Mouse (Mus musculus): ENCODE data around the gene Grtp1. TPM values are rescaled to one million over a fixed set of nuclear protein-coding genes. Genes with fewer than 3 reads are reported as not detected.

Gene Grtp1
- polyA plus RNA-seq, 1 experiment: 1.7 TPM

GRCm38 (mm10) chr8:13174811-13175210 is 25.6 kb downstream of the Grtp1 start:
- peaks cover 51% of the 10 kb centered on the region for H3K36me3 ChIP-seq (ENCODE audit: control insufficient read depth, insufficient read depth, low read length)
- 93% methylated on average over 4 of the region's 4 CpGs for WGBS
- H3K27me3 ChIP-seq (ENCODE audit: control insufficient read depth, insufficient read depth, low read length): no peaks in the 10 kb centered on the region
- H3K4me1 ChIP-seq (replicated peaks; ENCODE audit: control insufficient read depth, insufficient read depth, low read length): no peaks in the 10 kb centered on the region
- H3K27ac ChIP-seq (ENCODE audit: control insufficient read depth, insufficient read depth, low read length): no peak overlapping the region
- no peak for TF ChIP-seq CTCF (IDR thresholded peaks at IDR 0.05; ENCODE audit: borderline replicate concordance, control insufficient read depth, extremely low read depth, insufficient read depth, low read length, poor library complexity)
- TF ChIP-seq POLR2A (IDR thresholded peaks at IDR 0.05; ENCODE audit: control insufficient read depth, extremely low read depth, insufficient read depth, low read length, poor library complexity): no peak
- no peak for DNase-seq
- no peak overlapping the region for H3K4me3 ChIP-seq (ENCODE audit: control insufficient read depth, insufficient read depth, low read length)

GRCm38 (mm10) chr8:13174305-13174704 is 26.1 kb downstream of the Grtp1 start:
- WGBS: 99% methylated on average over 4 of the region's 4 CpGs
- peaks cover 51% of the 10 kb centered on the region for H3K36me3 ChIP-seq (ENCODE audit: control insufficient read depth, insufficient read depth, low read length)
- TF ChIP-seq POLR2A (IDR thresholded peaks at IDR 0.05; ENCODE audit: control insufficient read depth, extremely low read depth, insufficient read depth, low read length, poor library complexity) (no peak), CTCF (IDR thresholded peaks at IDR 0.05; ENCODE audit: borderline replicate concordance, control insufficient read depth, extremely low read depth, insufficient read depth, low read length, poor library complexity) (no peak)
- no peaks in the 10 kb centered on the region for H3K27me3 ChIP-seq (ENCODE audit: control insufficient read depth, insufficient read depth, low read length)
- no peak for DNase-seq
- no peak overlapping the region for H3K27ac ChIP-seq (ENCODE audit: control insufficient read depth, insufficient read depth, low read length)
- no peak overlapping the region for H3K4me3 ChIP-seq (ENCODE audit: control insufficient read depth, insufficient read depth, low read length)
- no peaks in the 10 kb centered on the region for H3K4me1 ChIP-seq (replicated peaks; ENCODE audit: control insufficient read depth, insufficient read depth, low read length)

GRCm38 (mm10) chr8:13170510-13170909 is 29.9 kb downstream of the Grtp1 start:
- peaks cover 61% of the 10 kb centered on the region for H3K36me3 ChIP-seq (ENCODE audit: control insufficient read depth, insufficient read depth, low read length)
- H3K4me1 ChIP-seq (replicated peaks; ENCODE audit: control insufficient read depth, insufficient read depth, low read length): no peaks in the 10 kb centered on the region
- H3K27me3 ChIP-seq (ENCODE audit: control insufficient read depth, insufficient read depth, low read length): no peaks in the 10 kb centered on the region
- DNase-seq: no peak
- no peak overlapping the region for H3K4me3 ChIP-seq (ENCODE audit: control insufficient read depth, insufficient read depth, low read length)
- WGBS: 63% methylated on average over 1 of the region's 1 CpGs
- TF ChIP-seq CTCF (IDR thresholded peaks at IDR 0.05; ENCODE audit: borderline replicate concordance, control insufficient read depth, extremely low read depth, insufficient read depth, low read length, poor library complexity) (no peak), POLR2A (IDR thresholded peaks at IDR 0.05; ENCODE audit: control insufficient read depth, extremely low read depth, insufficient read depth, low read length, poor library complexity) (no peak)
- H3K27ac ChIP-seq (ENCODE audit: control insufficient read depth, insufficient read depth, low read length): no peak overlapping the region

- TF ChIP-seq CTCF (IDR thresholded peaks at IDR 0.05; ENCODE audit: borderline replicate concordance, control insufficient read depth, extremely low read depth, insufficient read depth, low read length, poor library complexity): no peak
- Histone ChIP-seq H3K27me3 (ENCODE audit: control insufficient read depth, insufficient read depth, low read length) (no peaks in the 10 kb centered on the region), H3K4me3 (ENCODE audit: control insufficient read depth, insufficient read depth, low read length) (no peak overlapping the region), H3K36me3 (ENCODE audit: control insufficient read depth, insufficient read depth, low read length) (peaks cover 21% of the 10 kb centered on the region), H3K4me1 (replicated peaks; ENCODE audit: control insufficient read depth, insufficient read depth, low read length) (no peaks in the 10 kb centered on the region; the same call in 1 of the 2 replicates), H3K27ac (ENCODE audit: control insufficient read depth, insufficient read depth, low read length) (no peak overlapping the region)
- 94% methylated on average over 5 of the region's 5 CpGs for WGBS
- no peak for DNase-seq
These were observed 36.1 kb downstream of the Grtp1 start for GRCm38 (mm10) chr8:13164361-13164760.

GRCm38 (mm10) chr8:13163563-13163962 is 36.9 kb downstream of the Grtp1 start:
- 85% methylated on average over 1 of the region's 1 CpGs for WGBS

GRCm38 (mm10) chr8:13162098-13162497 is 38.3 kb downstream of the Grtp1 start:
- Histone ChIP-seq H3K4me1 (replicated peaks; ENCODE audit: control insufficient read depth, insufficient read depth, low read length) (peaks cover 3% of the 10 kb centered on the region), H3K27ac (ENCODE audit: control insufficient read depth, insufficient read depth, low read length) (no peak overlapping the region), H3K36me3 (ENCODE audit: control insufficient read depth, insufficient read depth, low read length) (peaks cover under 1% of the 10 kb centered on the region; the same call in 1 of the 2 replicates), H3K4me3 (ENCODE audit: control insufficient read depth, insufficient read depth, low read length) (no peak overlapping the region), H3K27me3 (ENCODE audit: control insufficient read depth, insufficient read depth, low read length) (no peaks in the 10 kb centered on the region)
- WGBS: 85% methylated on average over 6 of the region's 6 CpGs
- TF ChIP-seq POLR2A (IDR thresholded peaks at IDR 0.05; ENCODE audit: control insufficient read depth, extremely low read depth, insufficient read depth, low read length, poor library complexity) (no peak), CTCF (IDR thresholded peaks at IDR 0.05; ENCODE audit: borderline replicate concordance, control insufficient read depth, extremely low read depth, insufficient read depth, low read length, poor library complexity) (no peak)
- DNase-seq: no peak

More at GRCm38 (mm10) chr8:13163563-13163962, 36.9 kb downstream of the Grtp1 start:
- Histone ChIP-seq H3K4me3 (ENCODE audit: control insufficient read depth, insufficient read depth, low read length) (no peak overlapping the region), H3K4me1 (replicated peaks; ENCODE audit: control insufficient read depth, insufficient read depth, low read length) (peaks cover 2% of the 10 kb centered on the region), H3K27ac (ENCODE audit: control insufficient read depth, insufficient read depth, low read length) (no peak overlapping the region), H3K36me3 (ENCODE audit: control insufficient read depth, insufficient read depth, low read length) (peaks cover 15% of the 10 kb centered on the region), H3K27me3 (ENCODE audit: control insufficient read depth, insufficient read depth, low read length) (no peaks in the 10 kb centered on the region)
- TF ChIP-seq POLR2A (IDR thresholded peaks at IDR 0.05; ENCODE audit: control insufficient read depth, extremely low read depth, insufficient read depth, low read length, poor library complexity) (no peak), CTCF (IDR thresholded peaks at IDR 0.05; ENCODE audit: borderline replicate concordance, control insufficient read depth, extremely low read depth, insufficient read depth, low read length, poor library complexity) (no peak)
- no peak for DNase-seq

- DNase-seq: no peak
- TF ChIP-seq POLR2A (IDR thresholded peaks at IDR 0.05; ENCODE audit: control insufficient read depth, extremely low read depth, insufficient read depth, low read length, poor library complexity): no peak
- TF ChIP-seq CTCF (IDR thresholded peaks at IDR 0.05; ENCODE audit: borderline replicate concordance, control insufficient read depth, extremely low read depth, insufficient read depth, low read length, poor library complexity): no peak
- Histone ChIP-seq H3K4me3 (ENCODE audit: control insufficient read depth, insufficient read depth, low read length) (no peak overlapping the region), H3K4me1 (replicated peaks; ENCODE audit: control insufficient read depth, insufficient read depth, low read length) (peaks cover 3% of the 10 kb centered on the region), H3K27me3 (ENCODE audit: control insufficient read depth, insufficient read depth, low read length) (no peaks in the 10 kb centered on the region), H3K36me3 (ENCODE audit: control insufficient read depth, insufficient read depth, low read length) (no peaks in the 10 kb centered on the region), H3K27ac (ENCODE audit: control insufficient read depth, insufficient read depth, low read length) (no peak overlapping the region)
- WGBS: 89% methylated on average over 3 of the region's 3 CpGs
These were observed 39.7 kb downstream of the Grtp1 start for GRCm38 (mm10) chr8:13160691-13161090.
